Mouse (Mus musculus): ENCODE results near the gene St7. TPM values are rescaled to one million over a fixed set of nuclear protein-coding genes. Genes with fewer than 3 reads are reported as not detected.

St7 gene
- polyA plus RNA-seq, 1 experiment from 2014 or later = 44.0 TPM

- H3K4me1 ChIP-seq (ENCODE audit: insufficient read depth) = 0 out of 2 replicates have a peak, but pooled peaks cover 4% of the 10 kb centered on the region
- no peaks in the 10 kb centered on the region for H3K9me3 ChIP-seq (ENCODE audit: low read depth, low read length)
- no peak overlapping the region for H3K9ac ChIP-seq
- H3K27ac ChIP-seq (ENCODE audit: low read depth) = peak overlapping the region; percentile 68
- TF ChIP-seq CTCF (IDR thresholded peaks at IDR 0.05; ENCODE audit: low read depth) = no peak
- DNase-seq (peak; percentile 64), ATAC-seq (ENCODE audit: insufficient read depth) (peak; percentile 48; the same call in 1 of the 2 replicates)
- H3K36me3 ChIP-seq (ENCODE audit: insufficient read depth) = 0 out of 2 replicates have a peak, but pooled peaks cover 8% of the 10 kb centered on the region
- H3K27me3 ChIP-seq (ENCODE audit: insufficient read depth, low read length) = no peaks in the 10 kb centered on the region
- H3K4me3 ChIP-seq (ENCODE audit: low read depth, low read length) = no peak overlapping the region
- H3K4me2 ChIP-seq = no peak overlapping the region
- WGBS = 25% methylated on average over 3 of the region's 3 CpGs
These were observed 230.6 kb downstream of the St7 start for GRCm38 (mm10) chr6:17923370-17923769.

GRCm38 (mm10) chr6:17923894-17924505 is 231.3 kb downstream of the St7 start:
- Histone ChIP-seq H3K27me3 (ENCODE audit: insufficient read depth, low read length) (no peaks in the 10 kb centered on the region), H3K9me3 (ENCODE audit: low read depth, low read length) (no peaks in the 10 kb centered on the region), H3K27ac (ENCODE audit: low read depth) (peak overlapping the region; percentile 68), H3K4me2 (no peak overlapping the region), H3K36me3 (ENCODE audit: insufficient read depth) (0 out of 2 replicates have a peak, but pooled peaks cover 7% of the 10 kb centered on the region), H3K4me3 (ENCODE audit: low read depth, low read length) (no peak overlapping the region), H3K9ac (no peak overlapping the region), H3K4me1 (ENCODE audit: insufficient read depth) (0 out of 2 replicates have a peak, but pooled peaks cover 4% of the 10 kb centered on the region)
- WGBS = 61% methylated on average over 10 of the region's 10 CpGs
- ATAC-seq (ENCODE audit: insufficient read depth) (peak; percentile 52; the same call in 1 of the 2 replicates), DNase-seq (no peak)
- TF ChIP-seq CTCF (IDR thresholded peaks at IDR 0.05; ENCODE audit: low read depth) = no peak

- 47% methylated on average over 4 of the region's 4 CpGs for WGBS
- peak; percentile 56 for DNase-seq
- Histone ChIP-seq H3K9ac (no peak overlapping the region), H3K9me3 (ENCODE audit: low read depth, low read length) (no peaks in the 10 kb centered on the region), H3K4me2 (no peak overlapping the region), H3K27me3 (ENCODE audit: insufficient read depth, low read length) (no peaks in the 10 kb centered on the region), H3K4me1 (ENCODE audit: insufficient read depth) (0 out of 2 replicates have a peak, but pooled peaks cover 4% of the 10 kb centered on the region), H3K4me3 (ENCODE audit: low read depth, low read length) (no peak overlapping the region), H3K36me3 (ENCODE audit: insufficient read depth) (0 out of 2 replicates have a peak, but pooled peaks cover 5% of the 10 kb centered on the region), H3K27ac (ENCODE audit: low read depth) (no peak overlapping the region)
- peak; percentile 71 for TF ChIP-seq CTCF (IDR thresholded peaks at IDR 0.05; ENCODE audit: low read depth)
- no peak for ATAC-seq (ENCODE audit: insufficient read depth)
These were observed 232.5 kb downstream of the St7 start for GRCm38 (mm10) chr6:17925267-17925666.

- H3K4me1 ChIP-seq (ENCODE audit: insufficient read depth) = 0 out of 2 replicates have a peak, but pooled peaks cover 6% of the 10 kb centered on the region
- no peaks in the 10 kb centered on the region for H3K9me3 ChIP-seq (ENCODE audit: low read depth, low read length)
- H3K9ac ChIP-seq = no peak overlapping the region
- H3K4me3 ChIP-seq (ENCODE audit: low read depth, low read length) = no peak overlapping the region
- no peak overlapping the region for H3K4me2 ChIP-seq
- DNase-seq (no peak), ATAC-seq (ENCODE audit: insufficient read depth) (no peak)
- 52% methylated on average over 11 of the region's 11 CpGs for WGBS
- TF ChIP-seq CTCF (IDR thresholded peaks at IDR 0.05; ENCODE audit: low read depth) = no peak
- H3K36me3 ChIP-seq (ENCODE audit: insufficient read depth) = 0 out of 2 replicates have a peak, but pooled peaks cover 2% of the 10 kb centered on the region
- no peaks in the 10 kb centered on the region for H3K27me3 ChIP-seq (ENCODE audit: insufficient read depth, low read length)
- peak overlapping the region; percentile 2; the same call in 1 of the 2 replicates for H3K27ac ChIP-seq (ENCODE audit: low read depth)
These were observed 235.0 kb downstream of the St7 start for GRCm38 (mm10) chr6:17927746-17928145.

- H3K4me3 ChIP-seq (ENCODE audit: low read depth, low read length) = no peak overlapping the region
- ATAC-seq (ENCODE audit: insufficient read depth) = peak; percentile 68
- no peak overlapping the region for H3K4me2 ChIP-seq
- H3K9me3 ChIP-seq (ENCODE audit: low read depth, low read length) = no peaks in the 10 kb centered on the region
- no peak overlapping the region; the same call in 1 of the 2 replicates for H3K27ac ChIP-seq (ENCODE audit: low read depth)
- 58% methylated on average over 2 of the region's 2 CpGs for WGBS
- no peaks in the 10 kb centered on the region for H3K27me3 ChIP-seq (ENCODE audit: insufficient read depth, low read length)
- peak; percentile 60 for DNase-seq
- peaks cover 18% of the 10 kb centered on the region; the same call in 1 of the 2 replicates for H3K36me3 ChIP-seq (ENCODE audit: insufficient read depth)
- H3K9ac ChIP-seq = no peak overlapping the region
- no peak for TF ChIP-seq CTCF (IDR thresholded peaks at IDR 0.05; ENCODE audit: low read depth)
- H3K4me1 ChIP-seq (ENCODE audit: insufficient read depth) = 0 out of 2 replicates have a peak, but pooled peaks cover 4% of the 10 kb centered on the region
These were observed 238.5 kb downstream of the St7 start for GRCm38 (mm10) chr6:17931187-17931586.

GRCm38 (mm10) chr6:17931835-17932234 is 239.1 kb downstream of the St7 start:
- TF ChIP-seq CTCF (IDR thresholded peaks at IDR 0.05; ENCODE audit: low read depth) = no peak
- no peaks in the 10 kb centered on the region for H3K27me3 ChIP-seq (ENCODE audit: insufficient read depth, low read length)
- no peak overlapping the region for H3K4me3 ChIP-seq (ENCODE audit: low read depth, low read length)
- H3K4me1 ChIP-seq (ENCODE audit: insufficient read depth) = 0 out of 2 replicates have a peak, but pooled peaks cover 4% of the 10 kb centered on the region
- 75% methylated on average over 7 of the region's 7 CpGs for WGBS
- peaks cover 18% of the 10 kb centered on the region; the same call in 1 of the 2 replicates for H3K36me3 ChIP-seq (ENCODE audit: insufficient read depth)
- no peak for ATAC-seq (ENCODE audit: insufficient read depth)
- no peaks in the 10 kb centered on the region for H3K9me3 ChIP-seq (ENCODE audit: low read depth, low read length)
- H3K9ac ChIP-seq = no peak overlapping the region
- H3K4me2 ChIP-seq = no peak overlapping the region
- no peak overlapping the region for H3K27ac ChIP-seq (ENCODE audit: low read depth)
- no peak for DNase-seq

- 0 out of 2 replicates have a peak, but pooled peaks cover 4% of the 10 kb centered on the region for H3K4me1 ChIP-seq (ENCODE audit: insufficient read depth)
- H3K9ac ChIP-seq = no peak overlapping the region
- 84% methylated on average over 8 of the region's 8 CpGs for WGBS
- ATAC-seq (ENCODE audit: insufficient read depth) (0 out of 2 replicates have a peak, but pooled peaks have one; percentile 13), DNase-seq (no peak)
- H3K4me3 ChIP-seq (ENCODE audit: low read depth, low read length) = no peak overlapping the region
- no peak overlapping the region for H3K4me2 ChIP-seq
- H3K27me3 ChIP-seq (ENCODE audit: insufficient read depth, low read length) = no peaks in the 10 kb centered on the region
- TF ChIP-seq CTCF (IDR thresholded peaks at IDR 0.05; ENCODE audit: low read depth) = no peak
- no peaks in the 10 kb centered on the region for H3K9me3 ChIP-seq (ENCODE audit: low read depth, low read length)
- no peak overlapping the region for H3K27ac ChIP-seq (ENCODE audit: low read depth)
- peaks cover 18% of the 10 kb centered on the region; the same call in 1 of the 2 replicates for H3K36me3 ChIP-seq (ENCODE audit: insufficient read depth)
These were observed 240.1 kb downstream of the St7 start for GRCm38 (mm10) chr6:17932806-17933205.

All from lung, embryonic 14.5 days (tissue).